Mouse (Mus musculus) ovary, adult 10 weeks (tissue): ENCODE measurements around the gene Lce3e. TPM values are rescaled to one million over a fixed set of nuclear protein-coding genes. Genes with fewer than 3 reads are reported as not detected.

Experiments used
- polyA plus RNA-seq: library from polyadenylated mRNA; stranded (reverse); fragments of 350-450 nt; fragmentation: Illumina TruSeq; extraction: RNeasy Lipid Tissue Mini Kit (QIAGEN cat#74804); gene quantifications from one replicate; pipeline ENCODE4 v1.2.3, GENCODE M21; 2014

Lce3e gene
- polyA plus RNA-seq: not detected

GRCm38 (mm10) chr3:92966761-92967160 lies at the start of gene Lce3e:
Gene Lce3e, plus strand, starts transcription at chr3:92967061.

GRCm38 (mm10) chr3:92926130-92926529 lies 40.7 kb upstream of the Lce3e start, which contains the start of gene Lce3a:
Gene Lce3a, minus strand, starts transcription at chr3:92926230.

GRCm38 (mm10) chr3:92932679-92933078 lies 34.2 kb upstream of the Lce3e start, which contains the start of gene Lce3b:
Gene Lce3b, plus strand, starts transcription at chr3:92932979.

GRCm38 (mm10) chr3:92944186-92944585 lies 22.7 kb upstream of the Lce3e start, which contains the start of gene Lce3c:
Gene Lce3c, plus strand, starts transcription at chr3:92944486.

GRCm38 (mm10) chr3:92957090-92957489 lies 9.8 kb upstream of the Lce3e start, which contains the start of gene Lce3d:
Gene Lce3d, plus strand, starts transcription at chr3:92957390.

GRCm38 (mm10) chr3:92991926-92992325 lies 25.1 kb downstream of the Lce3e start, which contains the start of gene Lce3f:
Gene Lce3f, plus strand, starts transcription at chr3:92992226.

GRCm38 (mm10) chr3:93015460-93016104 lies 48.7 kb downstream of the Lce3e start, which contains the start of gene Crct1:
Gene Crct1, minus strand, starts transcription at chr3:93015687.

Other genes with a start within 250 kb of the Lce3e start
- gene Lce1f, start 246.7 kb upstream of the Lce3e start, polyA plus RNA-seq: not detected
- gene Gm38119, start 228.0 kb upstream of the Lce3e start, polyA plus RNA-seq: not detected
- gene Lce1g, start 214.7 kb upstream of the Lce3e start, polyA plus RNA-seq: not detected
- gene Lce1h, start 202.0 kb upstream of the Lce3e start, polyA plus RNA-seq: not detected
- not detected for gene Lce1i, start 188.2 kb upstream of the Lce3e start, polyA plus RNA-seq
- gene Lce1j, start 176.5 kb upstream of the Lce3e start, polyA plus RNA-seq: not detected
- gene Lce1k, start 159.2 kb upstream of the Lce3e start, polyA plus RNA-seq: not detected
- gene Kprp, start 139.8 kb upstream of the Lce3e start, polyA plus RNA-seq: not detected
- not detected for gene Lce1l, start 115.8 kb upstream of the Lce3e start, polyA plus RNA-seq
- not detected for gene 2310050C09Rik, start 96.8 kb upstream of the Lce3e start, polyA plus RNA-seq
- not detected for gene Lce3a, start 40.8 kb upstream of the Lce3e start, polyA plus RNA-seq
- gene Lce3b, start 34.1 kb upstream of the Lce3e start, polyA plus RNA-seq: not detected
- gene Lce3c, start 22.6 kb upstream of the Lce3e start, polyA plus RNA-seq: not detected
- not detected for gene Lce3d, start 9.7 kb upstream of the Lce3e start, polyA plus RNA-seq
- gene Lce3f, start 25.2 kb downstream of the Lce3e start, polyA plus RNA-seq: not detected
- not detected for gene Crct1, start 48.6 kb downstream of the Lce3e start, polyA plus RNA-seq
- not detected for gene Lce1m, start 52.0 kb downstream of the Lce3e start, polyA plus RNA-seq
- not detected for gene Gm4858, start 101.8 kb downstream of the Lce3e start, polyA plus RNA-seq
- gene Crnn, start 177.7 kb downstream of the Lce3e start, polyA plus RNA-seq: not detected
- not detected for gene Flg2, start 230.2 kb downstream of the Lce3e start, polyA plus RNA-seq